Comparison of ENCODE assay signal across 8 mouse cellular contexts in the genomic region with DNA sequence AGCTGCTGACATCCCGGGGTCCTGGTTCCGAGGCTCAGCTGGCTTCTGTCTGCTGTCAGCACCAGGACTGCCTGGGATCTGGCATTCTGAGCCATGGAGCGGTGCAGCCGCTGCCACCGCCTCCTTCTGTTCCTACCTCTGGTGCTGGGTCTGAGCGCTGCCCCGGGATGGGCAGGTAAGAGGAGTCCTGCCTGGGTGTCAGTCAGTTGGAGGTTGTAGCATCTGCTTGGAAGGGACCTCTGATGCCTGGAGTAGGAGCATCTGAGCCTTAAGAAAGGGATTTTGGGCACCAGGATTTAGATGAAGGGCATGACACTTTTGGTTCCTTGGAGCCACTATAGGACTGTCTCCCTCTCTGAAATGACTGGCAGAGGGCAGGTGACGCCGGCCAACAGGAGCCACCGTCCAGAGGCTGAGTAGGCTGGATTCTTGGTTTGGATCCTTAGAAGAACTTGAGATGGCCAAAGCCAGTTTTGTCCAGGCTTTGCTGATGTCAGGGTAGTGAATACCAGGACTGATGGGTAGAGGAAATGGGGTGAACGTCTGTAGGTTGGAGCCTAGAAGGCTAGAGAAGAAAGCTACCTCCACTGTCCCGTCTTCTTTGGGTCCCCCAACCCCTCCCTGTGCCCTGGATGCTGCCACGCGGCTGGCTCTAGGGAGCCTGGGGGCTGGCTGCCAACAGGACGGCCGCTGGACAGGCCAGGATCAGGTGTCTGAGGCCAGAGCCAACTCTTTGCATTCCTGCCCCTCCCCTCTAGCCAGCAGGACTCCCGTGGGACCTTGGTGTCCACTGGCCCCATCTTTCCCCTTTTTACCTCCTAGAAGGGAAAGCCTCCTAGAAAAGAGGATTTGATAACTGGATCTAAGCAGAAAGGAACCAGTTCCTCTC. TPM values are rescaled to one million over a fixed set of nuclear protein-coding genes. Genes with fewer than 3 reads are reported as not detected.
DNase-seq lines count a peak whose midpoint lies in the region; ATAC-seq lines count a peak whose summit lies in the region.

No protein-coding gene starts in this region.

- H3K27me3 ChIP-seq in kidney, embryonic 16.5 days (ENCODE audit: insufficient read depth, low read length): 0 out of 2 replicates have a peak, but pooled peaks cover 3% of the 10 kb centered on the region
- H3K27me3 ChIP-seq in forebrain, embryonic 12.5 days: peaks cover 23% of the 10 kb centered on the region
- H3K27me3 ChIP-seq in midbrain, embryonic 15.5 days (replicated peaks): no peaks in the 10 kb centered on the region

- ATAC-seq in kidney, embryonic 16.5 days (ENCODE audit: low FRiP score, low TSS enrichment): 0 out of 2 replicates have a peak, but pooled peaks have one; percentile 4
- ATAC-seq in forebrain, embryonic 12.5 days (ENCODE audit: low FRiP score): 0 out of 2 replicates have a peak, but pooled peaks have one; percentile 16
- ATAC-seq in midbrain, embryonic 15.5 days (replicated peaks): 0 out of 2 replicates have a peak, but pooled peaks have one; percentile 2
- ATAC-seq in megakaryocyte-erythroid progenitor cell, adult 5-6 weeks (replicated peaks; ENCODE audit: low FRiP score, low TSS enrichment, poor library complexity, severe bottlenecking): no peak

- H3K36me3 ChIP-seq in kidney, embryonic 16.5 days (ENCODE audit: insufficient read depth, low read length): peaks cover 31% of the 10 kb centered on the region
- peaks cover 34% of the 10 kb centered on the region for H3K36me3 ChIP-seq in forebrain, embryonic 12.5 days (replicated peaks)
- peaks cover 18% of the 10 kb centered on the region; the same call in 1 of the 2 replicates for H3K36me3 ChIP-seq in midbrain, embryonic 15.5 days (replicated peaks)

- peak overlapping the region; percentile 27 for H3K4me3 ChIP-seq in kidney, embryonic 16.5 days (ENCODE audit: low read length)
- peak overlapping the region; percentile 28 for H3K4me3 ChIP-seq in forebrain, embryonic 12.5 days (replicated peaks)
- peak overlapping the region; percentile 23 for H3K4me3 ChIP-seq in midbrain, embryonic 15.5 days

- 15% methylated on average over 17 of the region's 17 CpGs for WGBS in kidney, embryonic 16.5 days
- WGBS in forebrain, embryonic 12.5 days: 28% methylated on average over 17 of the region's 17 CpGs
- 27% methylated on average over 17 of the region's 17 CpGs for WGBS in midbrain, embryonic 15.5 days

- H3K9ac ChIP-seq in kidney, embryonic 16.5 days (replicated peaks; ENCODE audit: low read length): peak overlapping the region; percentile 50
- H3K9ac ChIP-seq in forebrain, embryonic 12.5 days: peak overlapping the region; percentile 55
- peak overlapping the region; percentile 33; the same call in 1 of the 2 replicates for H3K9ac ChIP-seq in midbrain, embryonic 15.5 days

- no peaks in the 10 kb centered on the region for H3K9me3 ChIP-seq in kidney, embryonic 16.5 days (ENCODE audit: low read length)
- H3K9me3 ChIP-seq in forebrain, embryonic 12.5 days: no peaks in the 10 kb centered on the region
- no peaks in the 10 kb centered on the region for H3K9me3 ChIP-seq in midbrain, embryonic 15.5 days

- no peak for DNase-seq in kidney, adult 18-20 months
- DNase-seq in adipocyte (ENCODE audit: low spot score): peak; percentile 68
- peak; percentile 69 for DNase-seq in heart, postnatal 4 days
- DNase-seq in thymus, postnatal 10 days (ENCODE audit: low spot score in 2 of 2): no peak

- no peak overlapping the region for H3K27ac ChIP-seq in kidney, embryonic 16.5 days (ENCODE audit: low read length)
- no peak overlapping the region for H3K27ac ChIP-seq in forebrain, embryonic 12.5 days
- no peak overlapping the region; the same call in 1 of the 2 replicates for H3K27ac ChIP-seq in midbrain, embryonic 15.5 days

- peaks cover 31% of the 10 kb centered on the region for H3K4me1 ChIP-seq in kidney, embryonic 16.5 days (ENCODE audit: insufficient read depth, low read length)
- H3K4me1 ChIP-seq in forebrain, embryonic 12.5 days: peaks cover 35% of the 10 kb centered on the region
- H3K4me1 ChIP-seq in midbrain, embryonic 15.5 days: peaks cover 25% of the 10 kb centered on the region

- H3K4me2 ChIP-seq in kidney, embryonic 16.5 days (replicated peaks; ENCODE audit: low read depth, low read length): peak overlapping the region; percentile 58
- H3K4me2 ChIP-seq in forebrain, embryonic 12.5 days: peak overlapping the region; percentile 61
- H3K4me2 ChIP-seq in midbrain, embryonic 15.5 days: peak overlapping the region; percentile 51

RNA-seq across cellular contexts. Expression of a gene that starts 0.6 kb away (rescaled TPM):
- 3.2 and 3.7 TPM in 2 replicates for polyA plus RNA-seq in kidney, embryonic 16.5 days (2015; fragmentation: Nextera tagmentation; extraction: Ambion mirVana)
- polyA plus RNA-seq in forebrain, embryonic 12.5 days (2016; fragmentation: Nextera tagmentation; extraction: Ambion mirVana): 1.4 and 2.5 TPM in 2 replicates
- total RNA-seq in heart, postnatal 4 days (2021): 1 to 10 TPM; 1.4 to 2.2 TPM
- polyA plus RNA-seq in midbrain, embryonic 15.5 days (2015; fragmentation: Nextera tagmentation; extraction: Ambion mirVana): 3.2 and 4.8 TPM in 2 replicates
- 1.1 and 3.6 TPM in 2 replicates for total RNA-seq in megakaryocyte-erythroid progenitor cell, adult 5-6 weeks (2014; fragmentation: Nextera tagmentation)
- total RNA-seq in megakaryocyte-erythroid progenitor cell, adult 5-6 weeks (2017): 0.05 and 0.46 TPM in 2 replicates

RNA-seq across cellular contexts. Expression of a gene that starts 8.2 kb away (rescaled TPM):
- polyA plus RNA-seq in kidney, embryonic 16.5 days (2015; fragmentation: Nextera tagmentation; extraction: Ambion mirVana): 52.7 and 56.7 TPM in 2 replicates
- polyA plus RNA-seq in forebrain, embryonic 12.5 days (2016; fragmentation: Nextera tagmentation; extraction: Ambion mirVana): 54.8 and 59.5 TPM in 2 replicates
- total RNA-seq in heart, postnatal 4 days (2021): 10 to 100 TPM; 35.5 to 39.5 TPM
- polyA plus RNA-seq in midbrain, embryonic 15.5 days (2015; fragmentation: Nextera tagmentation; extraction: Ambion mirVana): 64.7 and 65.5 TPM in 2 replicates
- 49.6 and 58.9 TPM in 2 replicates for total RNA-seq in megakaryocyte-erythroid progenitor cell, adult 5-6 weeks (2014; fragmentation: Nextera tagmentation)
- total RNA-seq in megakaryocyte-erythroid progenitor cell, adult 5-6 weeks (2017): 31.4 and 33.3 TPM in 2 replicates

RNA-seq across cellular contexts. Expression of a gene that starts 8.3 kb away (rescaled TPM):
- polyA plus RNA-seq in kidney, embryonic 16.5 days (2015; fragmentation: Nextera tagmentation; extraction: Ambion mirVana): 227 and 231 TPM in 2 replicates
- polyA plus RNA-seq in forebrain, embryonic 12.5 days (2016; fragmentation: Nextera tagmentation; extraction: Ambion mirVana): 160 and 166 TPM in 2 replicates
- 10 to 100 TPM; 83.8 to 86.5 TPM for total RNA-seq in heart, postnatal 4 days (2021)
- 178 and 184 TPM in 2 replicates for polyA plus RNA-seq in midbrain, embryonic 15.5 days (2015; fragmentation: Nextera tagmentation; extraction: Ambion mirVana)
- 18.1 and 18.3 TPM in 2 replicates for total RNA-seq in megakaryocyte-erythroid progenitor cell, adult 5-6 weeks (2014; fragmentation: Nextera tagmentation)
- 94.1 and 169 TPM in 2 replicates for total RNA-seq in megakaryocyte-erythroid progenitor cell, adult 5-6 weeks (2017)

RNA-seq across cellular contexts. Expression of a gene that starts 11.9 kb away (rescaled TPM):
- polyA plus RNA-seq in kidney, embryonic 16.5 days (2015; fragmentation: Nextera tagmentation; extraction: Ambion mirVana): 52.9 and 54.0 TPM in 2 replicates
- polyA plus RNA-seq in forebrain, embryonic 12.5 days (2016; fragmentation: Nextera tagmentation; extraction: Ambion mirVana): 92.8 and 103 TPM in 2 replicates
- total RNA-seq in heart, postnatal 4 days (2021): 10 to 100 TPM; 63.6 to 69.6 TPM
- 65.6 and 74.1 TPM in 2 replicates for polyA plus RNA-seq in midbrain, embryonic 15.5 days (2015; fragmentation: Nextera tagmentation; extraction: Ambion mirVana)
- total RNA-seq in megakaryocyte-erythroid progenitor cell, adult 5-6 weeks (2014; fragmentation: Nextera tagmentation): 118 and 144 TPM in 2 replicates
- total RNA-seq in megakaryocyte-erythroid progenitor cell, adult 5-6 weeks (2017): 41.6 and 46.8 TPM in 2 replicates

RNA-seq across cellular contexts. Expression of a gene that starts 15.3 kb away (rescaled TPM):
- 14.7 and 18.7 TPM in 2 replicates for polyA plus RNA-seq in kidney, embryonic 16.5 days (2015; fragmentation: Nextera tagmentation; extraction: Ambion mirVana)
- polyA plus RNA-seq in forebrain, embryonic 12.5 days (2016; fragmentation: Nextera tagmentation; extraction: Ambion mirVana): 19.1 and 23.6 TPM in 2 replicates
- 10 to 100 TPM; 18.7 to 19.8 TPM for total RNA-seq in heart, postnatal 4 days (2021)
- 22.8 and 26.3 TPM in 2 replicates for polyA plus RNA-seq in midbrain, embryonic 15.5 days (2015; fragmentation: Nextera tagmentation; extraction: Ambion mirVana)
- total RNA-seq in megakaryocyte-erythroid progenitor cell, adult 5-6 weeks (2014; fragmentation: Nextera tagmentation): 12.8 and 24.7 TPM in 2 replicates
- total RNA-seq in megakaryocyte-erythroid progenitor cell, adult 5-6 weeks (2017): 13.5 and 15.4 TPM in 2 replicates

Comparison
In these comparisons a context has a peak if more than half of its experiments do, and no peak if none do; other contexts are left out.
1. DNase-seq: peak in adipocyte (single experiment) and heart, postnatal 4 days (single experiment); none in kidney, adult 18-20 months (single experiment) and thymus, postnatal 10 days (0 of 2).
2. Peak in every context shown above with its lines, with median percentiles within 50 percentile points of each other: H3K4me2 ChIP-seq, H3K4me3 ChIP-seq and H3K9ac ChIP-seq.